Mouse (Mus musculus) mesoderm, embryonic 11.5 days (tissue): ENCODE results near the gene Gm21173.
"Not testable (repeated sequence)": the region's sequence is repeated elsewhere in the genome, so short reads cannot be mapped to it uniquely, and the experiment has no call there.

Experiments
- DNase-seq: peaks from one replicate; pipeline ENCODE4 v3.0.0-alpha.2; 2012; ENCODE audit warnings: low read depth, low spot score

Gene Gm21173

DNA sequence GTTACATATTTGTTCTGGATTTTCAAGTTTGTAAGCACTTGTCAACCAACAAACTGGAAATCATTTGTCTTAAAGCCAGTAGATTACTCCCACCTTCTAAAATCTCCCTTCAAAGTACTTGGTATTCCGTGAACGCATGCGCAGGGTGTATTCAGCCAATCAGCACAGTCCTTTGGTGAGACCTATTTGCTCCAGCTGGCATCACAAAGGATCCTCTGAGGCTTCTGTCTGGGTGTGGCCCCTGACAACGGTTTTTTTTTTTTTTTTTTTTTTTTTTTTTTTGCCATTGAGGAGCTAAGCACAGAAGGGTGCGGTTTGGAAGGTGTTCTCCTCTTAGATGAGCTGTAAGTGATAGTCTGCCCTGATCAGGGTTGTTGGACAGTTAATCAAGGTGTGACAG, at the start of gene Gm21173:
Gene Gm21173, plus strand, starts transcription at position 301 of the 400 bp plus-strand sequence.
- DNase-seq, result not testable (repeated sequence)
